Mouse (Mus musculus): Measurements from ENCODE around the gene Per3. TPM values are rescaled to one million over a fixed set of nuclear protein-coding genes. Genes with fewer than 3 reads are reported as not detected.
"Not testable (repeated sequence)": the region's sequence is repeated elsewhere in the genome, so short reads cannot be mapped to it uniquely, and the experiment has no call there.

Gene Per3
- total RNA-seq, 2 experiments from 2014 or later = 4.4 to 8.4 TPM

DNA sequence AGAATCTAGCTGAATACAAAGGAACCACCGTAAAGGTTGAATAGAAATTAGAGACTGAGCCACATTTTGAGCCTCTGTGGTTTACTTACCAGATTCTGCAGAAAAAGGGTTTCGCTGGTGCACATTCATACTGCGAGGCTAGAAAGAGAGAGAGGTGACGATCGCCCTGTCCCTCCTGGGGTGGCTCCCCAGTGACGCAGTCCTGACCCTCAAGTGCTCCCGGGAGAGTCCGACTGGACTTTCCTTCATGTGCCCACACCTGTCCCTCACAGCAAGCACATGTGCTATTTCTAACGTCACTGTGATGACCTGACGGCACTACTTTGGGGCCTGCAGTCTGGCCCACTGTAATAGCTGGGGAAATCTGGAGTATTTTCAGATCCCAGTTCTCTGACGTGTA, 6.7 kb downstream of the Per3 start:
- no peak for ATAC-seq (replicated peaks; ENCODE audit: low FRiP score, low TSS enrichment, poor library complexity, severe bottlenecking)

DNA sequence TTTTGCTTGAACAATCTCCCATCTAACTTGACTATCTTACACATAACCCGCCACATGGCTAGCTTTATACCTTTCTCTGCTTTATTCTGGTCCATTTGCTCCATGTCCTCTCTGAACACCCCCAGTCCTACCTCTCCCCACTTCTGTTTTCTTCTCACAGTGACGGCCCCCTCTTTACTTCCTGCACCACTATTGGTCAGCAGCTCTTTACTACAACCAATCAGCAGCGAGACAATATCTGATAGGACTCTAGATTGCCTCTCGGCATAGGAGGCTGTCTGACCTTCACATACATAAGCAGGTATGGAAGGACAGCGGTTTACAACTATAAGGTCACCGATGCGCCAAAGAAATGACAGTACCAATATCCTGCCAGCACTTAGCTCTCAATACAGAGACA, 7.9 kb downstream of the Per3 start:
- ATAC-seq (replicated peaks; ENCODE audit: low FRiP score, low TSS enrichment, poor library complexity, severe bottlenecking) = no peak

DNA sequence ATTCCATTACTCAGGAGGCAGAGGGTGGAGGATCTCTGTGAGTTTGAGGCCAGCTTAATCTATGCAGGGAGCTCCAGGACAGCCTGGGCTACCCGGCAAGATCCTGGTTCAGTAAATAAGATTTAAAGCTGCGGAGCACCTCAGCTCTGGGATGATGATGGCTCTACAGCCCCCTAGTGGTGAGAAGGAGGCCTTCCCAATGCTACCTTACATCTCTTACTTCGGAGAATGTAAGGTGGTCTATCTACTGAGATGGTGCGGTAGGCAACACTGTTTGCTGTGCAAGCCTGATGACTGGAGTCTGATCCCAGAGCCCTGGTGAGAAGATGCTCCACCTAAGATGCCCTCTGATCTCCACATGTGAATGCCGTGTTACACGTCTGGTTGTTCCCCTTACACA, 17.5 kb downstream of the Per3 start:
- peak; percentile 82 for ATAC-seq (replicated peaks; ENCODE audit: low FRiP score, low TSS enrichment, poor library complexity, severe bottlenecking)

DNA sequence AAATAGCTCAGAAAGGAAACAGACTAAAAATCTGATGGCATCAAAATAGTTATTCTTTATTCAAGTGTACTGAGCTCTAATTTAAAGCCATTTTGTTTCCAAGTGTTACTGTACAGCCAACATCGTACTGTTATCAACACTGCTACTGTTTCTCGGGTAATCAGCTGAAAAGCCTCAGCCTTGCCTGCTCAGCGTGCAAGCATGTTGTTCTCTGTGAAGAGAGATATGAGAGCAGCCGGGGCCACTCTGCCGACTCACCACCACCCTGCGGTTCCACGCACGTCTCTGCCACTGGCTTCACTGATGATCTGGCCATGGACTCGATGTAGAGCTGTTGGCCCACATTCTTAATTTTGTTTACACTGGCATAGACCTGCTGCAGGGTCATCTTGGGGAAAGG, 20.3 kb downstream of the Per3 start:
- peak; percentile 93 for ATAC-seq (replicated peaks; ENCODE audit: low FRiP score, low TSS enrichment, poor library complexity, severe bottlenecking)

DNA sequence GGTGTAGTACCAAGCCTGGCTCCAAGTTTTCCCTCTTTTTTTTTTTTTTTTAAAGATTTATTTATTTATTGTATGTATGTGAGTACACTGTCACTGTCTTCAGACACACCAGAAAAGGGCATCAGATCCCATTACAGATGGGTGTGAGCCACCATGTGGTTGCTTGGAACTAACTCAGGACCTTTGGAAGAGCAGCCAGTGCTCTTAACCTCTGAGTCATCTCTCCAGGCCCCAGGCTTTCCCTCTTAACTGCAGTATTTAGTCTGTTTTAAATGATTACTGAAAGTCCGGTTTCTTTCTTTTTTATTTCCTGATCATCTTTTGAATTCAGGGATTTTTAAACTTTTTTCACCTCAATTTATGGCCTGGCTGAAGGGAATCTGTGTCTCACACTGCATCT, 27.1 kb downstream of the Per3 start:
- not testable (repeated sequence) for ATAC-seq (replicated peaks; ENCODE audit: low FRiP score, low TSS enrichment, poor library complexity, severe bottlenecking)

DNA sequence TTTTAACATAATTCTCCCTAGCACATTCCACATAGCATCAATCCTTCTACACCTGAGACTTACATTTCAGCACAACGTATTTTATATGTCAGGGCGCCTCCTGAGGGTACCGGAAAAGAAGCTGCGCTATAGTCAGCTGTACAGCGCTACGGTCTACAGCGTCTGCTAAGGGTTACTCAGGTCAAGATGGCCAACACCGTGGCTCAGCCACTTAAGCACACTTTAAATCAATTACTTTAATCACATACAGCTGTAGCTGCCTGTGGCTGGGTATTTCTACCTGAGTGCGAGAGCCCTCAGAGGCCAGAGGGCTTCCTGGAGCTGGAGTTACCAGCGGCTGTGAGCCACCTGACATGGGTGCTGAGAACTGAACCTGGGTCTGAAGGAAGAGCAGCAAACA, 28.5 kb downstream of the Per3 start:
- ATAC-seq (replicated peaks; ENCODE audit: low FRiP score, low TSS enrichment, poor library complexity, severe bottlenecking) = no peak

DNA sequence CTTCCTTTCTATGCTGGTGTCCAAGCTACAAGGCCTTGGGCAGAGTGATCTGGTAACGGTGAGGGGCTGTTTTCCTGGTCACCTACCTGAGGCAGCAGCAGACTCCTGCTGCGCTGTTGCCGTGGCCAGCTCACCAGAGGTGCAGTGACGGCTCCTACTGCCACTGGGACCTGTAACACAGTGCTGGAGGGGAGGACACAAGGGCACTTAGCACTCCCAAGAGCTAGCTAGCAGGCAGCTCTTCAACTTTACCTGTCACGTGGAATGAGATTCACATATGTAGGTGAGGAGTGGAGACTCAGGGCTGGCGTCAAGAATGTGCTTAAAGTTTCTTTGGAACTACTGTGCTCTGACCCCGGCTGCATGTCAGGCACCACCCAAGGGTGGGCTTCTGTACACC, 34.1 kb downstream of the Per3 start:
- no peak for ATAC-seq (replicated peaks; ENCODE audit: low FRiP score, low TSS enrichment, poor library complexity, severe bottlenecking)

DNA sequence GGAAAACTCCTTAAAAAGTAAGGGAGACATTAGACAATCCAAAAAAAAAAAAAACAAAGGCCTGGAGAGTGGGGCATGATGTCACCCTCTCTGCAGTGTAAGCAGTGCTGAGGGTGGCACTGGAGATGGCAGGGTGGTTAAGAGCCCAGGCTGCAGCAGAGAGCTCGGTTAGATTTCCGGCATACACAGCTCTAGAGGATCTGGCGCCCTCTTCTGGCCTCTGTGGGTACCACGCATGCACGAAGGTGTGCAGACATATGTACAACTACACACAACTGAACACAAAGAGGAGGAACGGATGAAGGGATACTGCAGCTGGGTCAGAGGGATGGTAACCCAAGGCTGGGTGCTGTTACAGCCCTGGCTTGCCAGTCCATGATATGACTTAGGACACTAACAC, 37.5 kb downstream of the Per3 start:
- peak; percentile 87 for ATAC-seq (replicated peaks; ENCODE audit: low FRiP score, low TSS enrichment, poor library complexity, severe bottlenecking)

DNA sequence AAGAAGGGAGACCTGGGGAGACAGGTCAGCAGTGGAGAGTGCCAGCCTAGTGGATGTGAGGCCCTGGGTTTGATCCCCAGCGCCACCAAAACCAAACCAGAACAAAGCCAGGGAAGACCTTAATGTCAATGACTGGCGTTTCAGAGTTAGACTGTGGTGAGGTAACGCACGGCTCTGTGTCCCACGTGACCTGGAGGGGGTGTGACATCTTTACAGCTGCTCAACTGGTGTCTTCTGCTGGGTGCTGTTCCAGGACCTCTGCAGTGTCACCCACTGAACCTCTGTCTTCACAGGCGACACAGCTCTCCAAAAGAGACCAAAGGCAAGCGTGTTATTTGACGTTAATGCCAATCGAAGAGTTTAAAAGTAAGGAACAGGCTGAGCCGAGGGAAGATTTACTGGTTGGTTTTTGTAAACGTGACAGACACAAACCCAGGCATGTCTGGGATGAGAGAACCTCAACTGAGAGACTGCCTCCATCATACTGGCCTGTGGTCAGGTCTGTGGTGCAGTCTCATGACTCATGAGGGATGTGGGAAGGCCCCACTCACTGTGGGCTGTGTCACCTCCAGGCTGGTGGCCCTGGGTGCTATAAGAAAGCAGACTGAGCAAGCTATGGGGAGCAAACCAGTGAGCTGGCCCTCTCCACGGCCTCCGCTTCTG, 38.7 kb downstream of the Per3 start:
- 0 out of 2 replicates have a peak, but pooled peaks have one; percentile 11 for ATAC-seq (replicated peaks; ENCODE audit: low FRiP score, low TSS enrichment, poor library complexity, severe bottlenecking)

DNA sequence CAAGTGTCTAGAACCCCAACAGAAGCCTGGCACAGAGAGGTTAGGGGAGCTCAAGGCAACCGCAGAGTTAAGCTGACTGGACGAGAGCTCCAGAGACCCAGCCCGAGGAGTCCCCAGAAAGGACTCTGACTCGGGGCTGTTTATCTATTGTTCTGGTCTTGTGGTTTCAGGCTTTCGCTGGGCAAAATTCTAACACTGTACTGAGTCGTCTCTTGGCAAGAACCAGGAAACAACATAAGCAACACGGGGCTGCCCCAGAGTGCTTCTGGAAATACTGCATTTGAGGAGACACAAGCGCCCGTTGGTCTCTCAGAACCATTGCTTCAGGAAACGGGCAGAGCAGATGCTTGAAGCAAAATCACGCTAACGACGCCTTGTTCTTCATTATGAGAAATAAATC, 43.1 kb downstream of the Per3 start:
- ATAC-seq (replicated peaks; ENCODE audit: low FRiP score, low TSS enrichment, poor library complexity, severe bottlenecking) = peak; percentile 53

DNA sequence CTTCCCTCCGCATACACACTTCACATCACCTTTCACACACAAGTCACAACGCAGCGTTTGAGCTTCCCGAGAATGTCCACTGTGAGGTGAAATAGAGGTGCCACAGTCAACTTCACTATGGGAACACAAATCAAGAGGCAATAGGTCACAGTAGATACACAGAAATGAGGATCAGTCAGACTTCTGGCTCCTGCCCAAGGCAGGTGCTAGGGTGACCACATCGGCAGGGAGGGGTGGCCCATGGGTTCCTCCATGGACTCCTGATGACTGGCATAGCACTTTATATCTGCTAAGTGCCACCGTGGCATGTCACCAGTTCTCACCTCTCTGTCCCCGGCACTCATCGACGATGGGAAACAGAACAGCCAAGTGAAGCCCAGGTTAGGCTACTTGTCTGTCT, 45.8 kb downstream of the Per3 start:
- no peak for ATAC-seq (replicated peaks; ENCODE audit: low FRiP score, low TSS enrichment, poor library complexity, severe bottlenecking)

DNA sequence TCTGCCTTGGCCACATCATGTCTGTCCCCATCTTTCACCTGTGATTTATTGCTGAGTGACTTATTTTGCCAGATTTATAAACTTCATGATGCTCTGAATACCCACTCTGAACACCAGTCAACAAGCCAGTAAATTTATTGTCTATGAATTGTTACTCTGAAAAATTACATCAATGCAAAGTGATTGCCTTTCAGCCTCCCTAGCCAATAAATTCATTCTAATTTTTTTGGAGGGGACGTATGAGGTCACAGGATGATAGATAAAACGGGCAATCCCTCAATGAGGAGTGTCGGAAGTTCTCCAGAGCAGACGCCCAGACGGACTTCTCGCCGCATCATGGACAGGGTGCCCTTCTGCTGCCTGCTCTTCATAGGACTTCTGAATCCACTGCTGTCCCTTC, 47.7 kb downstream of the Per3 start, which contains the start of gene Uts2:
TSS of gene Uts2 (plus strand) at position 301 of the 400 bp plus-strand sequence.
- ATAC-seq (replicated peaks; ENCODE audit: low FRiP score, low TSS enrichment, poor library complexity, severe bottlenecking) = no peak

DNA sequence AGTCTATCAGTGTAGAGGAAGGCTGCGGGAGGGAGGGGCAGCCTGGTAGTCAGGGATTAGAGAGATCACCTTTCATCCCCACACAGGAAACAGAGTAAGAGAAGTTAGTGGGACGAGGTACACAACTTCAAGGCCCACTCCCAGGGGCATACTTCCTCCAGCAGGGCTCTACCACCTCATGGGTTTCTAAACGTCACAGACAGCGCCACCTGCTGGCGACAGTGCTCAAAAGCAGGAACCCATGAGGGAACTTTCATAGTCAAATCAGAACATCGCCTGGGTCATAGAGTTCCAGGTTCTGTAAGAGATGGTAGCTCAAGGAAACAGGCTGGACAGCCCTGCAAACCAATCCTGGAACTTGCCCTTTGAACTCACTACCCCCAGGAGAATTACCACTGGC, 54.3 kb downstream of the Per3 start:
- peak; percentile 50; the same call in 1 of the 2 replicates for ATAC-seq (replicated peaks; ENCODE audit: low FRiP score, low TSS enrichment, poor library complexity, severe bottlenecking)

DNA sequence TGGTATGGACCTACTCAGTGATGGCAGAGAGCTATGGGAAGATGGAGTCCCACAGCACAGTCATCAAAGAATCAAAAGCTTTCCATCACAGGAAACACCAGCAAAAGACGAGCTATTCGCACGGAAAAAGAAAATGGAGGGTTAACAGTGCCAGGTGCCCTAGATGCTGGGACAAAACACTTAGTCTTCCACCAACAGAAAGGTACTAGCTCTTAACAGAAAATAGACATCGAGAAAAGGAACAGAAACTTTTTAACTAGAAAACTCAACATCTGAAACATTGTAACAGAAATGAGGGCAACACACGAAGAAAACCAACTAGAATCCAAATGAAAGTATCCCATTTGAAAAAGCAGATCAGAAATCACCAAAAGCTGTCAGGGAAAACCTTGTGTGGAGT, 64.3 kb downstream of the Per3 start:
- no peak for ATAC-seq (replicated peaks; ENCODE audit: low FRiP score, low TSS enrichment, poor library complexity, severe bottlenecking)

DNA sequence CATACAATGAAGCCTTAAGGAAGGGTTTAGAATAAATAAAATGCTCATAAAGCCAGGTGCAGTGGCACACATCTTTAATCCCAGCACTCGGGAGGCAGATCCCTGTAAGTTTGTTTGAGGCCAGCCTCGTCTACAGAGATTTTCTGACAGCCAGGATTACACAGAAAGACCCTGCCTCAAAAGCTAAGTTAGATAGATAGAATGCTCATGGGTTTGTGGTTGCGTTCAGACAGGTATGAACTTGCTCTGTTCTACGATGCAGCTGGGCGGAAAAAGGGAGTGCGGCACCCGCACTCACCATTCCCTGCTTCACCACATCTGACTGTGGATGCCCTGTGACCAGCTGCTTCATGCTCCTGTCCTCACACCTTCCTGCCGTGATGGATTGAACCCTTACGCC, 65.0 kb downstream of the Per3 start:
- ATAC-seq (replicated peaks; ENCODE audit: low FRiP score, low TSS enrichment, poor library complexity, severe bottlenecking) = no peak

DNA sequence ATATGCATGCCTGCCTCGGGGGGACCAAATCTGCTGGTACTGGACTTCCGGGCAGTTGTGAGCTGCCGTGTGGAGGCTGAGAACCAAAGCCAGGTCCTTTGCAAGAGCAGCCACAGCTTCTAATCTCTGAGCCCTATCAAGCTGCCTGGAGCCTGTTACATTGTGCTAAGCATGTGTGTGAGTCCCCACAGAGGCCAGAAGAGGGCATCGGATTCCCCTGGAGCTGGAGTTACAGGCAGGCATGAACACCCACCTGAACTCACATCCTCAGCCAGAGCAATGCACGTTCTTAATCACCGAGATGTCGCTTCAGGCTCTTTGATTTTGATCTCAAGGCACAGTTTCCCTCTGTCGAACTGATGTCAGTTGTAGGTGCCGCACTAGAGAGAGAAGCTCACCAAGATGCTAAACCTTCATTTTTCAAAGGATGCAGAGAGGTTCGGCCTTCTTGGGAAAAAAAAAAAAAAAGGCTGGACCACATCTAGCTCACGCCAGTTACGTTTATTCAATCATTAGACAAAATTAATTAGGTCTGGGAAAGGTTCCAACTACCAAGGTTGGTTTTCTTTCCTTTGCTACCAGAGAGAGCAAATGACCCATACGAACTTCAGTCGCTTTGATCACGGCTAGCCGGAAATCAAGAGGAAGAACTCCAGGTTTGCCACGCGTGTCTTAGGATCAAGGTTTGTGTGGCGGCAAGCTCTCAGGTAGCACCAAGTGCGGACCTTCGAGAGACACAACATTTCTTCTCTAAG, 66.1 kb downstream of the Per3 start:
- ATAC-seq (replicated peaks; ENCODE audit: low FRiP score, low TSS enrichment, poor library complexity, severe bottlenecking) = no peak

DNA sequence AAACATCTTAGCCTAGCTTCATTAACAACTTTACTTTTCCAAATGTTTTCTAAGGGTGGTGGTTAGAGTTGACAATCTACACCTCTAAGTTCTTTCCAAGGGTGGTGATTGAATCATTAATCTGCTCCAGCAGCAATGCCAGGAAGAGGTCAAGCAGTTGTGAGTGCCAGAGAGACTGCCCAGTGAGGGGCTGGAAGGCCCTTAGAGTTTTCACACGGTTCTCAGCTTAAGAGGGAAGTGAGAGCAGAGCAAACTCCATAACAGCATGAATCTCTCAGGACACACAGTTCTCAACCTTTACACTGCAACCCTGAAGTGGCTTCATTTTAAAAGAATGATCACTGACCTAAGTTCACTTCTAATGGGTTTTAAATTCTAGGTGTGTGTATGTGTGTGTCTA, 69.3 kb downstream of the Per3 start:
- ATAC-seq (replicated peaks; ENCODE audit: low FRiP score, low TSS enrichment, poor library complexity, severe bottlenecking) = no peak

DNA sequence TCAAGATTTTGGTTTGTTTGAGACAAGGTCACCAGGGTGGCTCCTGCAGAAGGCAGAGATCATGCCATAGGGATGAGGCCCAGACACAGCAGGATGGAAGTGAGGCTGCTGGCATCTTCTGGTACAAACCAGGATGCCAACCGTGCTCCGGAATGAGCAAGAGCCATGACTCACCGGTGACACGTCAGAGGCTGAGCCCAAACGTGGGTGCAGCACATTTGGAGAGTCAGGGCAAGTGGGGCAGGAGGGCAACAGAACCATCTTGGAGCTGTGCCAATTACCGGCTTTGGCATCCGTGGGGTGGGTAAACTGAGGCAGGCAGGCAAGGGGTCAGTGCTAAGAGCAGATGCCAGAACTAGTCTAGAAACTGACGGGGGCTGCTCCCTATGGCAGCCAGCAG, 71.2 kb downstream of the Per3 start:
- no peak for ATAC-seq (replicated peaks; ENCODE audit: low FRiP score, low TSS enrichment, poor library complexity, severe bottlenecking)

DNA sequence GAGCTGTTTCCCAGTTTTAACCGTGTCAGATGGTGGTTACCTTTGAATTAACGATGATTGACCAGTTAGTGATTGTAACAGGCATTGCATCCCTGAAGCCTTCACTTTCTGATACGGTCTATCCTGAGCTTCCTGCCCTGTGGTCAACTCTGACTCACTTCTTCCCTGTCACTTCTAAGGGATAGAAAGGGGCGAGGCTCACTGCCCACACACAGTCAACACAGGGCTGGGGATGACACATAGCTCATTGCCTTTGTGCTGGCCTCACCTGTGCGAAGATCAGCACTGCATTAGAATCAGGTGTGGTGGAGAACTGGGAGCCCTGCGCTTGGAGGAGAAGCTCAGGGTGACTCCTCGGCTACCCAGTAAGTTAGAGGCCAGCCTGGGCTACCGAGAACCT, 75.5 kb downstream of the Per3 start:
- no peak for ATAC-seq (replicated peaks; ENCODE audit: low FRiP score, low TSS enrichment, poor library complexity, severe bottlenecking)

DNA sequence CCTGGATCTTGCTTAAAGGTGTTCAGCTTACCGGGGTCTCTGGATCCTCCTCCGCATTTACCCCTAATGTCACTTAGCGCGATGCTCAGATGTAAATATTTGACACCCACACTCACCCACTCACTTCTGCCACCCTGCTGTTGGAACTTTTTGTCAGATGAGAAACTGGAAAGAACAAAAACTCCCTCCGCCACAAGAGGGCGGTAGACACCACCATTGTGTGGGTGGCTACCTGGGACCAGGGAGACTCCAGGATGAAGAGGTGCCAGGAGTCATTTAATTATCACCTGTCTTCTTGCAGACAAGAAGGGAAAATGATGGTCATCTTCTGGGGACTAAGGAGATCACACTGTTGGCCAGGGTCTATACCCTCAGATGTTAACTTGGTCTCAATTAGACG, 77.9 kb downstream of the Per3 start:
- ATAC-seq (replicated peaks; ENCODE audit: low FRiP score, low TSS enrichment, poor library complexity, severe bottlenecking) = no peak; the same call in 1 of the 2 replicates

DNA sequence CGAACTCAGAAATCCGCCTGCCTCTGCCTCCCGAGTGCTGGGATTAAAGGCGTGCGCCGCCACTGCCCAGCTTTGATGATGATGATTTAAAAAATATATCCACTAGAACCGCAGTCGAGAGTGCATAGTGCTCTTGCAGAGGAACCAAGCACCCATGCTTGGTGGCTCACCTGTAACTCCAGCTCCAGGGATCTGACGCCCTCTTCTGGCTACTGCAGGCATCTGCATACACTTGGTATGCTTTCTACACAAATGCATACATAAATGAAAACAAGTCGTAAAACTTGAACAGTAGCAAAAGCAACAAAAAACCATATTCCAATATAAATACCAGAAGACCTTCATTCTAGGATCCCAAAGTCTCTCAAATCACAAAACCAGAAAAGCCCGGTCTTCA, 78.9 kb downstream of the Per3 start:
- no peak for ATAC-seq (replicated peaks; ENCODE audit: low FRiP score, low TSS enrichment, poor library complexity, severe bottlenecking)

Data from megakaryocyte-erythroid progenitor cell, adult 5-6 weeks (primary cell).